Mouse (Mus musculus) spleen, adult 2 months (tissue): ENCODE measurements around the gene Ube4b.

Source experiments
- CTCF ChIP-seq: fragments of 200-500 bp; IDR thresholded peaks from 2 replicates; pipeline ENCODE4 v1.5.1; 2011; ENCODE audit warnings: mild to moderate bottlenecking, inconsistent platforms; ENCODE audit not compliant: insufficient read depth, insufficient read length, insufficient replicate concordance; ENCODE audit errors: extremely low read depth
- POLR2A ChIP-seq: fragments of 200-500 bp; IDR thresholded peaks from 2 replicates; pipeline ENCODE4 v1.6.1; 2011; ENCODE audit warnings: low read depth, low read length, inconsistent platforms

- TF ChIP-seq CTCF: no peak
- no peak for TF ChIP-seq POLR2A
Measured at GRCm38 (mm10) chr4:149374662-149375061, 51.9 kb downstream of the Ube4b start.
